Mouse (Mus musculus): ENCODE measurements around the gene Cyp3a44.
"Not testable (repeated sequence)": the region's sequence is repeated elsewhere in the genome, so short reads cannot be mapped to it uniquely, and the experiment has no call there.

Gene Cyp3a44

GRCm38 (mm10) chr5:145805796-145806195 is at the start of gene Cyp3a44:
TSS of gene Cyp3a44 (minus strand) at chr5:145805874.
- not testable (repeated sequence) for DNase-seq (ENCODE audit: low read depth, low spot score)

- not testable (repeated sequence) for DNase-seq (ENCODE audit: low read depth, low spot score)
Measured at GRCm38 (mm10) chr5:145800229-145800628, 5.4 kb downstream of the Cyp3a44 start.

GRCm38 (mm10) chr5:145793232-145793631 is 12.4 kb downstream of the Cyp3a44 start:
- DNase-seq (ENCODE audit: low read depth, low spot score): not testable (repeated sequence)

GRCm38 (mm10) chr5:145737512-145737911 is 68.2 kb downstream of the Cyp3a44 start:
- DNase-seq (ENCODE audit: low read depth, low spot score): not testable (repeated sequence)
